Mouse (Mus musculus) brain, embryonic 14.5 days (tissue): ENCODE measurements around the gene Tmem53.

Experiments
- CTCF ChIP-seq: fragments of 200-500 bp; IDR thresholded peaks from 2 replicates; pipeline ENCODE4 v1.5.1; 2012; ENCODE audit warnings: inconsistent platforms, mild to moderate bottlenecking, moderate library complexity, borderline replicate concordance; ENCODE audit not compliant: insufficient read depth, insufficient read length; ENCODE audit errors: extremely low read depth
- POLR2A ChIP-seq: fragments of 200-500 bp; IDR thresholded peaks from 2 replicates; pipeline ENCODE4 v1.6.1; 2012; ENCODE audit warnings: mild to moderate bottlenecking, inconsistent platforms, borderline replicate concordance; ENCODE audit not compliant: poor library complexity, insufficient read depth, insufficient read length, severe bottlenecking; ENCODE audit errors: extremely low read depth

- no peak for TF ChIP-seq POLR2A
- TF ChIP-seq CTCF: no peak
Measured at GRCm38 (mm10) chr4:117284363-117284762, 32.6 kb downstream of the Tmem53 start.
